Mouse (Mus musculus): Measurements from ENCODE around the gene Cep104. TPM values are rescaled to one million over a fixed set of nuclear protein-coding genes. Genes with fewer than 3 reads are reported as not detected.

Cep104 gene
- polyA plus RNA-seq (2014; fragmentation: Illumina TruSeq; extraction: RNeasy Lipid Tissue Mini Kit (QIAGEN cat#74804); ENCODE audit: low read depth, low replicate concordance): 15.5 TPM

DNA sequence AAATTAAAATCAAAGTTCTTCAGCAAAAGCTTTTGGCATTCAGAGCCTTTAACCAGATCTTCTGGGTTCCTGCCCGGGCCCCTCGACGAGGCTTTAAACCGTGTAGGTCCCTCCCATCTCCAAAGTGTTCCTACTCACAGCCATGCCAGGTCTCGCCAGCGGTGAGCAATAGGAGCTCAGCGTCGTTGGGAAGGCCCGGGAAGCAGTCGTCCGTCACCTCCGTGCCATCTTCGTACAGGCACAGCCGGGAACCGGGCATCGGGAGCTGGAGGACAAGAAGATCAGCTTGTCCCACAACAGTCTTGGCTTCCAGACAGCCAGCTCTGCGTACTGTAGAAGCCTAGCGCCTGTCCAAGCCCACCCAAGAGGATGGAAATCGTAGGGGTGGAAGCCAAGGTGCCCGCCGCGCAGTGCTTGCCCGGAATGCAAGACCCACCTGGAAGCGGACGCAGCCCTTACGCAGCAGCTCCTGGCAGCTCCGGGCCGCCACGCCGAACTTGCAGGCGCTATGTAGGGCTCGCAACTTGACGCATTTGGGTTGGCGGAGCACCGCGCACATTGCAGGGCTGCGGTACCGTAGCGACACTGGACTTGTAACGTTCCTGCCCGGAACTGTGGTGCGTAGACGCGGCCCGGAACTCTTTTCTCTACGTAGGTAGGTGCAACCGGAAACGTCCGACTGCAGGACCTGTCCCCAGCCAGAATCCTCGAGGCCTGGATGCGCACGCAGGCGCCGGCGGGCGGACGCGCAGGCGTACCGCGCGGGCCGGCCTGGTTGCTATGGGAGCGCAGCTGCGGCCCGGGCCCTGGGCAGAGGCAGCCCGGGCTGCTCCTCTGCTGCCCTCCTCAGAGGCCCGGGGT is at the start of gene Cep104, which contains the start of gene Dffb:
Gene Cep104, plus strand, starts transcription at position 764 of the 861 bp plus-strand sequence.
Gene Dffb, minus strand, starts transcription at position 696 of the 861 bp plus-strand sequence.

DNA sequence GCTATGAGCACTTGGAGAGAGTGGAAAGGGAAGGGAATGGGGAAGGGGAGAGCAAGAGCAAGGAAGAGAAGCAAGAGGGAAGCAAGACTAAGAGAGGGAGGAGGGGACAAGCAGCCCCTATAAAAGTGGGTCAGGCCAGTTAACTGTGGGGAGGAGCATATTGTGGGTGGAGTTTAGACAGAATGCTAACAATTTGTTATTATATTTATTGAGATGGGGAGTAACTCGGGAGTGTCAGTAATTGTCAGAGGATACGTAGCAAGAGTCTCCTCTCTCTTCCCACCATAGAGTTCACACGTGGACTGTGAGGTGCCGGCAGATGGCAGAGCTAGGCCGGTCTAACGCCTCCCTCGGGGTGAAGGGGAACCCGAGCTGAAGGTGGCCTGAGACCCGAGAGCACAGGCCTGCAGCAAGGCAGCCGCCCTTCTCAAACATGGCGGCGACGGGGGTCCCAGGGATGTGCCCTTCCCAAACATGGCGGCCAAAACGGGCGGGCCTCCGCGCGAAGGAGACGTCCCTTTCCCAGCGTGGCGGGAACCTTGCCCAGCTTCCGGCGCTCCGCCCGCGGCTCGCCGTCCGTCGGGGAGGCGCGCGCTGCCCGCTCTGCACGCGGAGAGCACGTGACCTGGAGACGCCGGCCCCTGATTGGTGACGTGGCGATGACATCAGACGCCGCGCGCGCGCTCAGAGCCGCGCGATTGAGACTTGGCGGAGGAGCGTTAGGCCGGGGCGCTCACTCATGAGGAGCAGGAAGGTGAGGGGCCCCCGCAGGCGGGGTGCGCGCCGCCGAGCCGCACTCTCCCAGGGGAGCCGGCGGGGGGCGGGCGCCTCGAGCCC is 18.2 kb upstream of the Cep104 start, which contains the start of gene A430005L14Rik:
Gene A430005L14Rik, plus strand, starts transcription at position 669 of the 837 bp plus-strand sequence.

DNA sequence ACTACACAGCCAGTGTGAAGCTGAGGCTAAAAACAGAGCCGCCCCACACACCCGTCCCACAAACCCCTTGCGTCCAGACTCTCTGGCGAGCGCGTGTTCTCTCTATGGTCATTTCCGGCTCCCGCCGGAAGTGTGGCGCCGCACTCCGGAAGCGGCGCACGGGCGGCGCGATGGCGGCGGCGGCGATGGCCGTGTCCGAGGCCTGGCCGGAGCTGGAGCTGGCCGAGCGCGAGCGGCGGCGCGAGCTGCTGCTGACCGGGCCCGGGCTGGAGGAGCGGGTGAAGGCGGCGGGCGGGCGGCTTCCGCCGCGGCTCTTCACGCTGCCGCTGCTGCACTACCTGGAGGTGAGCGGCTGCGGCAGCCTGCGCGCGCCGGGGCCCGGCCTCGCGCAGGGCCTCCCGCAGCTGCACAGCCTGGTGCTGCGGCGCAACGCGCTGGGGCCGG is 36.7 kb downstream of the Cep104 start, which contains the start of gene Lrrc47:
Gene Lrrc47, plus strand, starts transcription at position 86 of the 444 bp plus-strand sequence.

DNA sequence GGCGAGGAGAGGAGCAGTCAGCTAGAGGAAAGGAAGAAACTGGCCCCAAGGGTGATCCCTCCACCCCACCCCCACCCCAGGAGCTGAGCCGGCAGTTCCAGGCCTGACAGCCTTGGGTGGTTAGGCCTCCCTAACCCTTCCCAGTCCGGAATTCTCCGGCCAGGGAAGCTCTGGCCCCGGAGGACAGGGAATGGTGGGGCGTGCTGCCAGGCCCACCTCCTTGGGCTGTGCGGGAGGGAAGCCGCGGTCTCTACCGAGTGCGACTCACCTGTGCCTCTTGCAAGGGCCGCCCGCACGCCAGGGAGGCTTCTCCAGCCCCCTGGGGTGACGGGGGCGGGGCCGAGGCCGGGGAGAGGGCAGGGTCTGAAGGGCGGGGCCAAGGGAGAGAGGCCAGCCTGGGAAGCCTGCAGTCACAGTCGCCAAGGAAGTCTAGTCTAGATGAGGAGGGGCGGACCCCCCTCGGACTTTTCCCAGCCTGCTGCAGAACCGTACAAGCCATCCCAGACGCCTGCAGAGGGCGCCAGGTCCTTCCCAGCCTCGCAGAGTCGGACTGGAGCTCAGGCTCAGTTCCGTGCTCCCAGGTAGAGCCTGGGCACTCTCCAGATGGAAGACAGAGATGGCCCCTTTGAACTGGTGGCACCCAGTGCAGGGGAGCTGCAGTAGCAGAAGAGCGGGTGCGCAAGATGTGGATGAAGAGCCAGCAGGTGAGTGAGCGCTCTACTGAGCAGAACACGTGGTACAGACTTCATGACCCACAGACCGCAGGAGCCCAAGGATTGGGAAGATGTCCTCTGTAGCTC is 50.8 kb downstream of the Cep104 start, which contains the start of gene Smim1:
Gene Smim1, minus strand, starts transcription at position 590 of the 800 bp plus-strand sequence.

DNA sequence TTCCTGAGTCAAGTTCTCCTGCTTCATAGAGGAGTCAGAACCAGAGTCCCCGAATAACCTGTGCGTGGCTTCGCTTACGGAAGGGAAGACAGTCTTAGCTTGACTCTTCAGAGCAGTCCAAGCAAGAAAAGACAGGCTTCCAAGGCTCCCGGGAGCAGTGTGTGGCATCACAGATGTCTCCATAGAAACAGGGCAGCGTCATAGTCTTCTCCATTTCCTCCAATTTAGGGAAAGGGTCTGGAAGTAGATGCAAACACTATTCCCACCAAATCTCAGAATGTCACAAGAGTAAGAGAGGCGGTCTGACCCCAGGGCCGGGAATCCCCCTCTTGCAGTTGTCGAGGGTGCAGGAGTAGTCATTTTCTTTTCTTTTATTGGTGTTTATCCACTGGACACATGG is 67.6 kb downstream of the Cep104 start, which contains the start of gene Ccdc27:
Gene Ccdc27, minus strand, starts transcription at position 101 of the 400 bp plus-strand sequence.

Other genes starting within 250 kb of the Cep104 start
- 20.1 TPM for gene A430005L14Rik, start 18.0 kb upstream of the Cep104 start, polyA plus RNA-seq (2014; fragmentation: Illumina TruSeq; extraction: RNeasy Lipid Tissue Mini Kit (QIAGEN cat#74804); ENCODE audit: low read depth, low replicate concordance)
- 3.2 TPM for gene Dffb, start 68 bp upstream of the Cep104 start, polyA plus RNA-seq (2014; fragmentation: Illumina TruSeq; extraction: RNeasy Lipid Tissue Mini Kit (QIAGEN cat#74804); ENCODE audit: low read depth, low replicate concordance)
- gene Lrrc47, start 36.5 kb downstream of the Cep104 start, polyA plus RNA-seq (2014; fragmentation: Illumina TruSeq; extraction: RNeasy Lipid Tissue Mini Kit (QIAGEN cat#74804); ENCODE audit: low read depth, low replicate concordance): 12.5 TPM
- 1.7 TPM for gene Smim1, start 51.0 kb downstream of the Cep104 start, polyA plus RNA-seq (2014; fragmentation: Illumina TruSeq; extraction: RNeasy Lipid Tissue Mini Kit (QIAGEN cat#74804); ENCODE audit: low read depth, low replicate concordance)
- gene Ccdc27, start 67.5 kb downstream of the Cep104 start, polyA plus RNA-seq (2014; fragmentation: Illumina TruSeq; extraction: RNeasy Lipid Tissue Mini Kit (QIAGEN cat#74804); ENCODE audit: low read depth, low replicate concordance): not detected
- not detected for gene Trp73, start 165.0 kb downstream of the Cep104 start, polyA plus RNA-seq (2014; fragmentation: Illumina TruSeq; extraction: RNeasy Lipid Tissue Mini Kit (QIAGEN cat#74804); ENCODE audit: low read depth, low replicate concordance)
- not detected for gene Wrap73, start 167.2 kb downstream of the Cep104 start, polyA plus RNA-seq (2014; fragmentation: Illumina TruSeq; extraction: RNeasy Lipid Tissue Mini Kit (QIAGEN cat#74804); ENCODE audit: low read depth, low replicate concordance)
- 70.5 TPM for gene Tprgl, start 185.5 kb downstream of the Cep104 start, polyA plus RNA-seq (2014; fragmentation: Illumina TruSeq; extraction: RNeasy Lipid Tissue Mini Kit (QIAGEN cat#74804); ENCODE audit: low read depth, low replicate concordance)
- not detected for gene Megf6, start 195.5 kb downstream of the Cep104 start, polyA plus RNA-seq (2014; fragmentation: Illumina TruSeq; extraction: RNeasy Lipid Tissue Mini Kit (QIAGEN cat#74804); ENCODE audit: low read depth, low replicate concordance)